Mouse (Mus musculus) cerebellum, postnatal 36 days (tissue): ENCODE measurements around the gene Cdh18.
"Not testable (repeated sequence)": the region's sequence is repeated elsewhere in the genome, so short reads cannot be mapped to it uniquely, and the experiment has no call there.

Experiments used
- DNase-seq, 2 experiments: peaks; one replicate each; pipeline ENCODE4 v3.0.0; 2021 to 2022; ENCODE audit warnings: mixed read lengths in 2 of 2

Gene Cdh18

DNA sequence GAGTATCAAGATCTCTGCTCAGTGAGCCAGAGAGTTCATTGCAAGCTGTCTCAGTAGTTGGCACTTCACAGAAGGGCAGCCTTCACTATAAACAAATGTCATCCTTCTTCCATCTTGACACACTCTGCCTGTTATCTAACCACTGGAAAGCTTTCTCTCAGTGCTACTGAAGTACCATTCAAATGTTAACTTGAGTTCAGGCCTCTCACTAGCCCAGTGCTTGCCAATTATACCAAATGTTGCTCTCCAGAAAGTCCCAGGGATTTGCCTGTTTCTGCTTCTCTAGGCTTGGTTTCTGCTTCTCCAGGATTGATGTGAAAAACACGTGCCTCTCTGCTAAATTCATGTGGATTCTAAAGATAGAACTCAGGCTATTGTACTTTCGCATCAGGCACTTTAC is 681.8 kb downstream of the Cdh18 start:
- peak in 1 of 2 experiments; percentile 35 for DNase-seq

DNA sequence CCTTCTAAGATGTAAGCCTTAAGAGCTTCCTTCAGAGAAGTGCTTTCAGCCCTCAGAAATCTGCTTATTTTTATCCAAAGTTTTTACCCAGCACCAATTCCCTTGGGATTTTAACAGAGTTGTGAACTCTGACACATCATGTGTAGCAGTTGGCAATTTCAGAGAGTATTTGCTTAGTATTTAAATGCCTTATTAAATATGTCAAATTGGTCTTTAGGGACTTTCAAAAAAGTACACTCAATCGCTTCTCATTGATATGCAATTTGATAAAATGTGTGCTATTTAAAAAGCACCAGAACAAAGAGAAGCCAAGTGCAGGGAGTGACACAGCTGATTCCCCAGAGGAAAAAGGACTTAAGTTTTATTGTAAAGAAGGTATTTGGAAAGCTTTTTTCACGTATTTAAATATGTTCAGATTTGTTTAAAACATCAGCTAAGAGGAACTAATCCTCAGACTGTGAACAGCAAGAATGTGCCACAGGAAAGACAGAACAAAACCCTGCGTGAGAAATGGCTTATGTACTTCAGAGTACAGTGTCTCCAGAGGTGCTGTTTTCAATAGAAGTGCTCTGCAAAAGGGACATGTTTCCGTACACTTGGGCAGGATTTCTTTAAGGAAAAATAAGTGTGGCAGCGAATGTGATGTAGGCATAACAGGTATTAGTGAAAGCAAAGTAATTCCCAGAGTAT is 709.1 kb downstream of the Cdh18 start:
- no peak for DNase-seq

DNA sequence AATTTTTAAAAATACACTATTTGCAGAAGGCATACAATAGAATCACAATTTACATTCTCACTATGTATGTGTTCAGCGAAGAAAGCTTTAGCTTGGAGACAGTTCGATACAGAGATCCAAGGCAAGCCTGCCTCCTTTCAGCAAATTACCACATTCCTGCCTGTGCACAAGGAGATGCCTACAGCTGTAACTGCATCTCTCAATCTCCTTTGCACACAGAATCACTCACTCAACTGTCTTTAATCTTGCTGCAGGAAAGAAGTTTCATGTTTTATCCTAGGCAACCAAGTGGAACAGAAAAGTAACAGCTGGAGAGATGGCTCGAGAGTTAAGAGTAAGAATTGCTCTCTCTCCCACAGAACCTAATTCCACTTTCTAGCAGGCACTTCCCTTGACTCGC is 729.6 kb downstream of the Cdh18 start:
- no peak for DNase-seq

DNA sequence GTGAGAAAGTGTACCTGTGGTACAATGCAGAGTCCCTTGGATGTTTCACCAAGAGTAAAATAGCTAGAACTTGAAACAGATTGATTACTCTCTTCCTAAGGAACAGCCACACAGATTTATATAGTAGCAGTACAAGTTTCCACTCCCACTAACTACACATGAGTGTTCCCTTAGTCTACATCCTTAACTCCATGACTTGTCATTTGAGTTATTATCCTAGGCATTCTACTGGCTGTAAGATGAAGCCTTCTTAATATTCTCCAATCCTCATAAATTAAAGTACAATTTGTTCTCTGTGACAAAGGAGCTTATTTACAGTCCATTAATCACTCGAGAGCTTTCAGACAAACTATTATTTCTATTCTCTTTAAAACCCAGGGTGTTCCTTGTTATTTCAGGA is 756.2 kb downstream of the Cdh18 start:
- no peak for DNase-seq

DNA sequence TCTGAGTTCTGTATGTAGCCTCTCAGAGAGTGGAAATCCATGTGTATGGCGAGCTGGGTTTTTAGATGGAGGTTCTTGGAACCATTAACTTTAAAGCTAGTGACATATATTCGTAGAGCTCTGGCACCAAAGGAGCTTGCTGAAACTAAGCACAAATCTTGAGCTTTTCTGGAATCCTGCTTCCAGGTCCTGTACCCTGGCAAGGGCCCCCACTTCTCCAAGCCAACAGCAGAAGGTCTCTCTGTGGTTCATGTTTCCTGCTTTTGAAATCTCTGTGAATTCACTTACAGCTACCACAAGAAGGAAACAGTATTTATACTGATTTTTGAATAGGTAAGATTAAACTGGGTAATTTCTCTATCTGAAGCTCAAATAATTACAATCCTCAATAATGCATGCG is 767.9 kb downstream of the Cdh18 start:
- DNase-seq: peak; percentile 57 to 58

DNA sequence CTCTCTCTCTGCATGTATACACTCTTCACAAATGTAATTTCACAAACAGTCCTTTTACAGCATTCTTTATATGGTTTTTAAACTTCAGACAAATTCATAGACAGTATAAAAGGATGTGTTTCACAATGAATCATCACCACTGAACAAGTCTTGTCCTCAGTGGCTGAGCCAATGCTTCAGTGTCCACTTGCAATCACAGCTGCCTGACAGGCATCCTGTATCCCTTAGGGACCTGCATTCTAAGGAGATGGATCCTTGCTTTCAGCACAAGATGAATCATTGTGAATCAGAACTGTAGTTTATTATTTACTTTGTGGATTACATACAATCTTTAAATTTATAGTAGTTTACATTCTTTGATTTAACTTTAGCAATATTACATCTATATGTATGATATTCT is 768.6 kb downstream of the Cdh18 start:
- no peak for DNase-seq

DNA sequence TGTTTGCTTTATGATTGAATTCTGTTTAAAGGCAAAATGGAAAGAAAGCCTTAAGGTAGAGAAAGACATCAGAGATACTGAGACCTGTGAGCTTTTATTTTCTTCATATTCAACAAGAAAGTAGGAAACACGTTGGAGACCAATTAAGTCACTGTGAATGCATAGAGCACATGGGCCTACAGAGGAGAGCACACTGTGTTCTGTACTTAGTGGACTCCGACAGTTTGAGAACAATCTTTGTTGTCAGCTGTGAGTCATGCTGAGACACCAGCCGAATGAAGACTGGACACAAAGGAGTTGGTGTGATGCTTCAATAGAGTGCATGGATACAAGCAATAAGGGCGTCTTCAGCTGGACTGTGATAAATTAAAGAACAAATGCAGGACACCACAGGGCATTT is 791.5 kb downstream of the Cdh18 start:
- DNase-seq: not testable (repeated sequence)

DNA sequence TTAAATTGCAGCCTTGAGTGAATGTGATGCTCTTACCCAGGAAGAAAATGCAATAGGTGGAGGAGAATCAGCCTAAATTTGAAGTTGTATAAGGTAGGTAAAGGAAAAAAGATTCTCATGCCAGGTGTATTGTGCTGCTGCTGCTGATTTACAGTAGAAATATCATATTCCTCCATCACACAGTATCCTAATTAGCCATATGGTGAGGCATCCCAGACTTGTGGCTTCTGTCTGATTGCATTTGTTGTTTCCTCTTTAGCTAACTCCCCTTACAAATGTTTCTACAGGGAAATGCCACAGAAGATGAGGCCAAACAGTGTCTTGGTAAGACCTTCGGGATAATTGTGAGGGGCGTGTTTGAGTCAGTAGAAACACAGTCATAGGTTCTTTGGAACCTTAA is 802.3 kb downstream of the Cdh18 start:
- no peak for DNase-seq

DNA sequence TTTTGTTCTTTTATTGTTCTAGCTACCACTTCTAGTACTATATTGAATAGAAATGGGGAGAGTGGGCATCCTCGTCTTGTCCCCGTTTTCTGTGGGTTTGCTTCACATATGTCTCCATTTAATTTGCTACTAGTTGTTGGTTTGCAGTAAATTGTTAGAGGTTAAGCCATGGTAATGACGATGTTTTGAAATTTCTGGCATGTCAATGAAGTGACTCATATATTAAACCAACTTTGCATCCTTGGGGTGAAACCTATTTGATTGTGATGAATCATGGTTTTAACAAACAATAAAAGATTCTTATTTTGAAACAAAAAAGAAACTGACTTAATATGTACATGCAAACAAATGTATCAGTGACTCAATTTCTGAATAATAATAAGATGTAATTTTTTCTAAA is 817.5 kb downstream of the Cdh18 start:
- DNase-seq: no peak

DNA sequence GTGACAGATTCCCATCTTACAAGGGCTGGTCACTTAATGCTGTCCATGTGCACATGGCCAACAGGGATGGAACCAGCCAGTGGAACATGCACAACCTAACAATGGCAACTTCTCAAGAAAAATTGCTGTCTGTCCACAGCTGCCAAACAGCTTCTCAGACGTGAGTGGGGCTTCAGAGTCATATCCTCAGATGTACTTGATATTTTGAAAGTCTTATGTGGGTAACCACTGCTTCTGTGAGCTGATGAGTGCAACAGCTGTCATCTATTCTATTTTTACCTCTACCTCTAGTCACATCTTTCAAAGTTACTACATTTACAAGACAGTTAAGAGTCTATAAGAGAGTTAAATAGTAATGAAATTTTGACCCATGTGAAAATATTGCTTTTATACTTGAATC is 818.9 kb downstream of the Cdh18 start:
- no peak for DNase-seq

DNA sequence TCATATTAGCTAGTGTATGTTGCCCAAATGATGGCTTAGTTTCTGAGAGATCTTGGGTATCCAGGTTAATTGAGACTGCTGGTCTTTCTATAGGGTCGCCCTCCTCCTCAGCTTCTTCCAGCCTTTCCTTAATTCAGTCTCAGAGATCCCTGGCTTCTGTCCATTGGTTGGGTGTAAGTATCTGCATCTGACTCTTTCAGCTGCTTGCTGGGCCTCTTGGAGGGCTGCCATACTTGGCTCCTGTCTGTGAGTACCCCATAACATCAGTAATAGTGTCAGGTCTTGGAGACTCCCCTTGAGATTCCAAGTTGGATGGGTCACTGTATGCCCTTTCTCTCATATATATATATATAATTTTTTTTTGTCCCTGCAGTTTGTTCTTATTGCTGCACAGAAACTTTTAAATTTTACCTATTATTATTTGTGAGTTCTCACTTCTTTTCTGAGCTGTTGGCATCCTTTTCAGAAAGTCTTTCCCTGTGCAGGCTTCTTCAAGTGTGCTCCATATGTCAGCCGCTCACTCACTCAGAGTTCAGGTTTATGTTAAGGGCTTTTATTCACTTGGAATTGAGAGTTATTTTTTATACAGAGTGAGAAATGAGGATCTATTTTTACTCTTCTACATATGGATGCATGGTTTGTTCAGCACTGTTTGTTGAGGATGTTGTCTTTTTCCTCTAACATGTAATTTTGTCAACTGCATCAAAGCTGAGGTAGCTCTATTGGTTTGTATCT is 829.4 kb downstream of the Cdh18 start:
- DNase-seq: peak in 1 of 2 experiments; percentile 27

DNA sequence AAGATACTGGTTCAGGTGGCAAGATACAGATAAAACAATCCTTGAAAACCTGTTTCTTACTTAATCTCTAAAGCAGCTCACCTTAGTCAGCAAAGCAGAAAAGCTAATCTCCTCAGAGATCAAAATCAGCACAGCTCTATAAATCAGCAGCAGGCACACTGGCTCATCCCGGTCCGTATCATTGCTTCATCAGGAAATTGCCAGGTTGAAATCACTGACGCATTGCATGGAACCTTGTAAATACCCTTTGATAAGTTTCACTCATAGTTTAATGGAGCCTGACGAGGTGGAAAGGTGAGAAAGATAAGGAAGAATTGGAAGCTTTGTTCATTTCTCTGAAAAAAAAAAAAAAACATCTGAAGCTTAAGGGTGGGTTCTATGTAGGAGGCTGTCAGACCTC is 837.0 kb downstream of the Cdh18 start:
- no peak for DNase-seq

DNA sequence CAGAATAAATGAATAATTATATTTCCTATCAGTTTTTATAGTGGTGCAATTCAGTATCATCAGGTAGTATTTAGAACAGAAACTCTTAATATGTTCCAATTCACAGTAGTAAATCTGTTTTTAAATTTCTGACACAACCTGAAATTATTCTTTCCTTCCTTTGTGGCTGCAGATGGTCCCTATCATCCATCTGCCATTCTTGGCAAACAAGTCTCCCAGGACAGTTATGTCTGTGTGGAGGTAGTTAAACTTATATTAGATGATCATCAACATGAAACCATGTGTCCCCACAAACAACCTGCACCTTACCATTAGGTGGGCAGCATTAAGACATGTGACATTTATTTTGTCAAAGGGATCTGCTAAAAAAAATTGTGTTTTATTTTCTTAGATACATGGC is 847.8 kb downstream of the Cdh18 start:
- DNase-seq: peak; percentile 75 to 87

DNA sequence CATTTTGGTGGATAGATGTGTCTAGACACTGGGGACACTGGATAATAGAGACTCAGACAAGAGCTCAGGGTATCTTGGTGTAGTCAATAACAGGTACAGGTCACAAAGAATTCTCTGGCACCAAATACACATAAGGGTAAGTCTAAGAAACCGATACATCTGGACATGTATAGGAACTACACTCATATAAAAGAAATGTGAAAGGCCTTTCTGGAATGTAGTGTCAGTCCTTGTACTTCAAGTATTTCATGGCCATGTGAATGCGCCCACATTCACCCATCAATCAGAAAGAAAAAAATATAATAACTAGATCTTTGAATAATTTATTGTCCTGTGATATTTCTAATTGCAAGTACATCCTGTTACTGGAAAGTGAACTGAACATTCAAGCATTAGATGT is 855.0 kb downstream of the Cdh18 start:
- no peak for DNase-seq

DNA sequence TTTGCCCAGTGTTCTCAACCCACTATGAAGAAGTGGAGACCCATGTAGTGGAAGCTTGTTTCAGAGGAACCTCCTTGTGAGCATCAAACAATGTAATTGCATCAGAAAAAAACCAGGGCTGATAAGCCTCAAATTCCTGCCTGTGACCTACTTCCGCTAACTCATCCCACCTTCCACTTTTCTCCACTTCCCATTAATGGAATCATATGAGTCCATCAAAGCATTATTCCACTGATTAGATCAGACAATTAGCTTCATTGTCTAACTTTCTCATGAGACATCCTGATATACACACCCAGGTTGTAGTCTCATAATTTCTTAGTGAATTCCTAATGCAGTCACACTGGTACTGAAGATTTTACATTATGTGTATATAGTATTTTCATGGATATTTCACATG is 859.4 kb downstream of the Cdh18 start:
- DNase-seq: no peak

DNA sequence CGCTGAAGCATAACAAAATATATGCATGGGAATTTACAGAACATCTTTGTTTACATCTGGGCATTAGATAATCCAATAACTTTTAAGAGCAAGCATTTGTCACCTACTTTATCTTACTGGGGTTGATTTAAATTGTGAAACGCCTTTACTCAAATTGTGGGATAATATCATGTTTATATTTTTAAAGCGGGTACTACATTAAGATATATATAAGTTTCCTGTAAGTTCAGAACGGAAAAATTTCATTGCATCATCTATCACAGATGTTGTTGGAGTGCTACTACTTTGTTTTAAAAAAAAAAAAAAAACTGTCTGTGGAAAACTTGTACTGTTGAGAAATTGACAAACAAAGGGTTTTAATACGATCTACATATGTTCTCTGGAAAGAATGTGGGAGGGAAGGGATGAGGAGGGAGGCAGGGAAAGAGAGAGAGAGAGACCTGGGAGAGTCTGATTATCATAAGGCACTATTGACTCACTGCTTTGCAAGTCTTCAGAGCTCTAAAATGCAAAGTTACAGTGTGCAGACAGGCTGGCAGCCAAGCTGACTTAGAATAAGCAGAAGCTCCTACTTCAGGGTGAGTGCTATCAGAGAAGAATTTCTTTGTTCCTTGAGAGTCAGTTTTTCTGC is 867.7 kb downstream of the Cdh18 start:
- DNase-seq: no peak

DNA sequence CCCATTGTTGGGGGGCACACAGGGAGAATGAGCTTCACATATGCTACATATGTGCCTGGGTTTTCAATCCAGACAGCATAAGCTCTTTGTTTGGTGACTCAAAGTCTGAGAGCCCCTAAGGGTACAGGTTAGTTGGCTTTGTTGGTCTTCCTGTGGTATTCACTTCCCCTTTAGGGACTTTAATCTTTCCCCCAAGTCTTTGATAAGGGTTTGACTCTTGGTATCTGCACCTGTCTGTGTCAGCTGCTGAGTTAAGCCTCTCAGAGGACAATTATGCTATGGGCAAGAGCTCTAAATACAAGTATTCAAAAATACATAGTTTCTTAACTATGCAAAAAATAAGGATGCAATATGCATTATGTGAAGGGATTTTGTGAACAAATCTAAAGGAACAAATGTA is 869.3 kb downstream of the Cdh18 start:
- DNase-seq: no peak

DNA sequence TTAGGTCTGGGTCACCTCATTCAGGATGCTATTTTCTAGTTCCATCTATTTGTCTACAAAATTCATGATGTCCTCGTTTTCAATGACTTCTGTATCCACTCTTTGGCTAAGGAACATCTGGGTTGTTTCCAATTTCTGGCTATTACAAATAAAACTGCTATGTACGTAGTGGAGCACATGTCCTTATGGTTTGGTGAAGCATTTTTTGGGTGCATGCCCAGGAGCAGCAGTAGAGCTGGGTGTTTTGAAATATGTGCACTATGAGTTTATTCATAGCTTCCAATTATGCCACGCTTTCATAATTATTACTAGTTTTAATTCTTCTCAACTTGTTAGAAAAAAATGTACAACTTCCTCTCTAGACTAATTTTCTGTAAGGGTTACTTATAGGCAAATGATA is 871.2 kb downstream of the Cdh18 start:
- DNase-seq: peak; percentile 74 to 78

DNA sequence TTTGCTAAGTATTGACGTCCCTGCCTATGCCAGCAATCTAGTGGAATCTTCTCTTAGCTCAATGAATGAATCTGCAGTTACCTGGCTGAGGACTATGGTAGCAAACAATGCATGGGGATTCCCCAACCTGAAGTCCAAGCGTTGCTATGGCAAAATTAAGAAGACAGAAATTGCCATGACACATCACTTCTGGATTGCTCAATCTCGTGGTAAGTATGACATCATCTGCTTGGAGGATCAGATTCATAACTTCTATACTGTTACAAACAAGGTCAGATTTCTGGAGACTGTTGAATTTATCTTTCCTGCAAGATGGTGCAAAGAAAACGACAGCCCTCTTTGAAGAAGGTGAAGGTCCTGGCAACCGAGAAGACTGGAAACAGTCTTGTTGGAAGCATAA is 881.2 kb downstream of the Cdh18 start:
- DNase-seq: no peak

DNA sequence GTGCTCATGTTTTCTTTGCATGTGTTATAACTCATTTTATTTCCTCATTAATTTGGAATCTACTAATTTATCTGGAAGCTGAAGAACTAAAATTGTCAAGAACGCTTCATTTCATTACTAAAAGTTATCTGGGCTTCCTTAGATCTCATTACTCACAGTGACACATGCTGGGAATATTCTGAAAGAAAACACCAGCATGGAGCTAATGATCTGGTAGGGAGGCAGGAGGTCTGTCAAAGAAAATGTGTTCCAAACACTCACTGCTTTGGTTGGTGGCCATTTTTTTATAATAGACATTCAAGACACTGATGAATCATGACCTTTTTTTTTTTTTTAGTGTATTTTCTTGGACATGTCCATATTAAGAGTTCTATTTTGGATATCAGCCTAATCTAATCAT is 899.7 kb downstream of the Cdh18 start:
- DNase-seq: no peak

DNA sequence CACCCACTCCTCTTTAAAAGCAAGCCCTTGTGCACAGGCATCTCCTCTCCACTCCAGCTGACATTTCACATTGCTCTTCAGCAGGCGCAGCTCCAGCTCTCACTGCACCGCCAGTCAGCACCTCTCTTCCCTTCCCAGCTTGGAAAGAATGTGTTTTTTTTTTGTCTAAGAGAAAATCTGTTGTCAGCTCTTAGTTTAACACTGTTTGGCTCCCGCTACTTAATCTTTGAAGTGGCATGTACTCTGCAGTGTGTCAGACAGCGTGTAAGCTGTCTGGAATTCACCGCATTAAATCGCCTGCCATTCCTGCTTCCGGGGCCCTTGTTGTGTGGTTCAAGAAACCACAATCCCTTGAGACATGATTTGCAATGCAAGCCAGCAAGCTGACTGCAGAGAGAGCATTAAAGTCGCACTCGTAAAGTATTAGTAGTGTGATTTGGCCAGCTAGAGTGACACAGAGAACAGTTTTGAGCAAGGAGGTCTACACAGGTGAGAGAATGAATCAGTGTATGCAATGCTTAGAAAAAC is 903.3 kb downstream of the Cdh18 start:
- DNase-seq: peak; percentile 49 to 57

DNA sequence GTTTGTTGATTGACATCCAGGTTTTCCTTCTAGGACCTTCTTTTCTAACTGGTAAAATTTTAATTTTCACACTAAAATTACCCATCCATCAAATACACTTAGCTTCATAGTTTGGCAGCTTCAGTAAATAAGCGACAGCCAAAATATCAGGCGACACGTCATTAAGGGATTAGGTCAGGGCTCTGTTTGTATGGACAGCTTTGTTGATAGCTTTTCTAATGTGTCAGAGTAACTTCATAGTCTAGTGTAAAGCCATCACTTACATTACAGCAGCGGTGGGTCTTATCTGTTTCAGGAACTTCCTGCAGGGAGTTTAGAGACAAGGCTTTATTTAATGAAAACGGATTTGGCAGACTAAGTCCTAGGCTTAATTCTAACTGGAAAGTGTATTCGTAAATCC is 904.5 kb downstream of the Cdh18 start:
- DNase-seq: no peak

DNA sequence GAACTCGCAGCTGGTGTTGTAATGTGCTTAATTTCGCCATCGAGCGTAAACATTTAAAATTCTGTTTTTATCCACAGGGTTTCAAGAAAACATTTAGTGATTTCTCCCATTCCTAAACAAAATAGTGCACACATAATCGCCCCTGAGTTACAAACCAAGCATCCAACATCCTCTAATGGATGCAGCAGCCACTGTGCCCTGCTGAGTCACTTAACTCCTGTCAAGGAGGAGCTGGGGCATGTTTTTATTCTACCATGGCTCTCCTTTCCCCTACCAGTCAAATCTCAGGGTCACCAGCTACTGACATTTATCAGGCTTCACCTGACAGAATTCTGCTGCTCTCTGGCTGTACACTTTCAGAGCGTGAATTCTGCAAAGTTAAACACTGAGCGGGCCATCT is 906.5 kb downstream of the Cdh18 start:
- no peak for DNase-seq

DNA sequence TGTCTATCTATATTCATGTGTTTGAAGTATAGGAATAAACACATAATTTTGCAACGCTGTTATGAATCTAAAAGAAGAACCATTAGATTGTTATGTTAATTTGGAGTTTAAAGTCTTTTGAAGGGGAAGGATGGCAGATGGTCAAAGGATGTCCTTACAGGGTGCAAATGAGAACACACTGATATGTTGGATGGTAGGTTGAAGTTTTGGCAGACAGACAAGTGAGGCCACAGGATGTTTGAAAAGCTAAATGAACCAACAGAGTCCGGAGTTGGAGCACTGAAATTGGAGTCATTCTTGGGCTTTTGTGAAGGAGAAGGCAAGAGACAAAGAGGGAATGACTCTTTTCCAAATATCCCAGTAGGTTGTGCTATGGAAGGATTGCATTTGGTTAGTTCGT is 908.6 kb downstream of the Cdh18 start:
- DNase-seq: peak; percentile 69 to 83
